11 mouse cellular contexts compared by ENCODE assay signal in genomic region chr8:121200979-121201378, GRCm38 (mm10).
DNase-seq lines count a peak whose midpoint lies in the region; ATAC-seq lines count a peak whose summit lies in the region.
"Had no signal": no experiment of that assay in that cellular context is flagged by ENCODE, and none has a peak within 500 bp of the region (broad histone marks: within the 10 kb centered on the region; RNA-seq: fewer than 3 reads in every experiment).

No protein-coding gene starts in this region.

- peaks cover 2% of the 10 kb centered on the region; the same call in 1 of the 2 replicates for H3K27me3 ChIP-seq in heart, embryonic 16.5 days (ENCODE audit: control insufficient read depth, insufficient read depth, low read length)

- H3K4me2 ChIP-seq in heart, embryonic 16.5 days (ENCODE audit: low read depth, low read length): no peak overlapping the region

- H3K9ac ChIP-seq in heart, embryonic 16.5 days (ENCODE audit: low read length): no peak overlapping the region

- no peak overlapping the region for H3K4me3 ChIP-seq in heart, embryonic 16.5 days (ENCODE audit: low read length)
- H3K4me3 ChIP-seq: heart, adult 2 months had no signal

- H3K4me1 ChIP-seq in heart, embryonic 16.5 days (ENCODE audit: control insufficient read depth, insufficient read depth, low read length): peaks cover 4% of the 10 kb centered on the region; the same call in 1 of the 2 replicates

- H3K36me3 ChIP-seq in heart, embryonic 16.5 days (ENCODE audit: control insufficient read depth, insufficient read depth): no peaks in the 10 kb centered on the region

- peak; percentile 79 for ATAC-seq in heart, embryonic 16.5 days (replicated peaks; ENCODE audit: extremely low read depth, insufficient read depth, low FRiP score)

- peak overlapping the region; percentile 31; the same call in 1 of the 2 replicates for H3K27ac ChIP-seq in heart, embryonic 16.5 days (ENCODE audit: low read length)
- H3K27ac ChIP-seq: heart, adult 2 months had no signal

- H3K9me3 ChIP-seq in heart, embryonic 16.5 days (replicated peaks; ENCODE audit: control insufficient read depth, low read length): no peaks in the 10 kb centered on the region

- 20% methylated on average over 3 of the region's 3 CpGs for WGBS in heart, embryonic 16.5 days

- peak; percentile 34 for DNase-seq in kidney, adult 11 months
- DNase-seq in kidney, adult 18-20 months: no peak
- peak; percentile 30 to 58 for DNase-seq in kidney, postnatal 25 days
- peak; percentile 60 to 77 for DNase-seq in natural killer cell, adult 2 months (ENCODE audit: low spot score in 2 of 2)
- no peak for DNase-seq in gastrocnemius, postnatal 25 days
- DNase-seq in adrenal gland, adult 18-20 months (ENCODE audit: low spot score in 2 of 2): no peak
- no peak for DNase-seq in cerebellum, adult 8-10 months
- DNase-seq: cerebellum, adult 11 months; right cerebral cortex, adult 18-20 months had no signal

Comparison
In these comparisons a context has a peak if more than half of its experiments do, and no peak if none do; other contexts are left out.
1. DNase-seq: peak in kidney, adult 11 months (single experiment), kidney, postnatal 25 days (2 of 2) and natural killer cell, adult 2 months (2 of 2); none in kidney, adult 18-20 months (single experiment), gastrocnemius, postnatal 25 days (single experiment), adrenal gland, adult 18-20 months (0 of 2) and cerebellum, adult 8-10 months (single experiment).